Comparison of ENCODE assay signal across 8 mouse cellular contexts in genomic region chr11:50024833-50025720, GRCm38 (mm10). TPM values are rescaled to one million over a fixed set of nuclear protein-coding genes. Genes with fewer than 3 reads are reported as not detected.
DNase-seq lines count a peak whose midpoint lies in the region; ATAC-seq and TF ChIP-seq lines count a peak whose summit lies in the region.

Gene Rnf130 (plus strand): TSS chr11:50025346.

- no peaks in the 10 kb centered on the region for H3K9me3 ChIP-seq in embryonic facial prominence, embryonic 11.5 days (replicated peaks; ENCODE audit: control insufficient read depth, low read length)
- H3K9me3 ChIP-seq in intestine, postnatal 0 days (ENCODE audit: control insufficient read depth) = no peaks in the 10 kb centered on the region
- H3K9me3 ChIP-seq in midbrain, embryonic 10.5 days (replicated peaks) = no peaks in the 10 kb centered on the region

- peak within 1 kb of the TSS; percentile 66 for H3K4me2 ChIP-seq in embryonic facial prominence, embryonic 11.5 days (ENCODE audit: low read depth, low read length)
- H3K4me2 ChIP-seq in intestine, postnatal 0 days (replicated peaks; ENCODE audit: low read depth) = peak within 1 kb of the TSS; percentile 95

- WGBS in embryonic facial prominence, embryonic 11.5 days = under 1% methylated on average over 101 of the region's 129 CpGs
- under 1% methylated on average over 105 of the region's 129 CpGs for WGBS in intestine, postnatal 0 days
- WGBS in midbrain, embryonic 10.5 days = 2% methylated on average over 116 of the region's 129 CpGs

- peak; percentile 97 for DNase-seq in adrenal gland, postnatal 25 days
- peak; percentile 93 for DNase-seq in embryonic facial prominence, embryonic 11.5 days (ENCODE audit: low spot score)
- DNase-seq in left cerebral cortex, postnatal 36 days (ENCODE audit: low spot score in 2 of 2) = peak; percentile 97 to 98
- DNase-seq in midbrain, embryonic 10.5 days (ENCODE audit: low spot score) = peak; percentile 92
- DNase-seq in right cerebral cortex, postnatal 4 days = peak; percentile 95
- peak; percentile 93 for DNase-seq in yolk sac, embryonic 10.5 days (ENCODE audit: low spot score)

- H3K9ac ChIP-seq in embryonic facial prominence, embryonic 11.5 days (replicated peaks; ENCODE audit: low read length) = peak within 1 kb of the TSS; percentile 98
- H3K9ac ChIP-seq in intestine, postnatal 0 days (ENCODE audit: low read depth, low read length) = peak within 1 kb of the TSS; percentile 84

- H3K27ac ChIP-seq in embryonic facial prominence, embryonic 11.5 days (replicated peaks; ENCODE audit: low read depth, low read length) = peak within 1 kb of the TSS; percentile 75
- H3K27ac ChIP-seq in intestine, postnatal 0 days (ENCODE audit: low read depth, low read length) = peak within 1 kb of the TSS; percentile 85
- H3K27ac ChIP-seq in midbrain, embryonic 10.5 days (replicated peaks) = peak within 1 kb of the TSS; percentile 98

- no peak for TF ChIP-seq CTCF in intestine, postnatal 0 days (IDR thresholded peaks at IDR 0.05; ENCODE audit: low read depth)

- H3K36me3 ChIP-seq in embryonic facial prominence, embryonic 11.5 days (replicated peaks; ENCODE audit: control insufficient read depth, insufficient read depth, low read depth, low read length) = no peaks in the 10 kb centered on the region
- no peaks in the 10 kb centered on the region for H3K36me3 ChIP-seq in intestine, postnatal 0 days (ENCODE audit: control insufficient read depth, insufficient read depth)
- H3K36me3 ChIP-seq in midbrain, embryonic 10.5 days = no peaks in the 10 kb centered on the region

- peak; percentile 90 for ATAC-seq in embryonic facial prominence, embryonic 11.5 days (replicated peaks; ENCODE audit: insufficient number of reproducible peaks, low FRiP score, low TSS enrichment, low read depth)
- ATAC-seq in granulocyte monocyte progenitor cell, adult 5-6 weeks (replicated peaks; ENCODE audit: poor library complexity, severe bottlenecking) = peak; percentile 45
- peak; percentile 95 for ATAC-seq in intestine, postnatal 0 days

- peaks cover 3% of the 10 kb centered on the region; the same call in 1 of the 2 replicates for H3K4me1 ChIP-seq in embryonic facial prominence, embryonic 11.5 days (ENCODE audit: control insufficient read depth, insufficient read depth, low read length)
- 0 out of 2 replicates have a peak, but pooled peaks cover 2% of the 10 kb centered on the region for H3K4me1 ChIP-seq in intestine, postnatal 0 days (replicated peaks; ENCODE audit: control insufficient read depth, insufficient read depth, low read length)
- H3K4me1 ChIP-seq in midbrain, embryonic 10.5 days = peaks cover 39% of the 10 kb centered on the region

- intact Hi-C loops in left cerebral cortex, postnatal 36 days (cut with DNase I) = loop anchor here (5.0 kb wide), 3 partner anchors 62 to 107 kb away; partner anchors contain the start of gene Tbc1d9b

- H3K4me3 ChIP-seq in embryonic facial prominence, embryonic 11.5 days (ENCODE audit: low read depth, low read length) = peak within 1 kb of the TSS; percentile 96
- peak within 1 kb of the TSS; percentile 77 for H3K4me3 ChIP-seq in intestine, postnatal 0 days (ENCODE audit: low read depth, low read length)
- H3K4me3 ChIP-seq in midbrain, embryonic 10.5 days = peak within 1 kb of the TSS; percentile 89

- no peaks in the 10 kb centered on the region for H3K27me3 ChIP-seq in embryonic facial prominence, embryonic 11.5 days (ENCODE audit: control insufficient read depth, insufficient read depth, low read length)
- no peaks in the 10 kb centered on the region for H3K27me3 ChIP-seq in intestine, postnatal 0 days (replicated peaks; ENCODE audit: control insufficient read depth, insufficient read depth, low read length)
- H3K27me3 ChIP-seq in midbrain, embryonic 10.5 days (ENCODE audit: low read depth, poor library complexity, severe bottlenecking) = peaks cover 25% of the 10 kb centered on the region

RNA-seq across cellular contexts. Expression of gene Rnf130, which starts in this region (rescaled TPM):
- total RNA-seq in adrenal gland, postnatal 25 days (2021) = 71.7 and 83.7 TPM in 2 replicates
- 86.0 and 98.2 TPM in 2 replicates for polyA plus RNA-seq in embryonic facial prominence, embryonic 11.5 days (2014; fragmentation: Nextera tagmentation; extraction: Ambion mirVana)
- total RNA-seq in granulocyte monocyte progenitor cell, adult 5-6 weeks (2014; fragmentation: Nextera tagmentation) = 164 and 170 TPM in 2 replicates
- total RNA-seq in granulocyte monocyte progenitor cell, adult 5-6 weeks (2017) = 230 and 235 TPM in 2 replicates
- polyA plus RNA-seq in intestine, postnatal 0 days (2015; fragmentation: Nextera tagmentation; extraction: Ambion mirVana) = 46.5 and 52.2 TPM in 2 replicates
- total RNA-seq in left cerebral cortex, postnatal 36 days (2021) = 100 to 1,000 TPM; 104 to 105 TPM
- 60.5 and 64.4 TPM in 2 replicates for polyA plus RNA-seq in midbrain, embryonic 10.5 days (2016; fragmentation: Nextera tagmentation; extraction: Ambion mirVana)

Comparison
In these comparisons a context has a peak if more than half of its experiments do, and no peak if none do; other contexts are left out.
1. Peak in every context shown above with its lines: DNase-seq, ATAC-seq, H3K4me3 ChIP-seq and H3K27ac ChIP-seq.
2. ATAC-seq: peak in every context shown above with its lines; median percentile 95 in intestine, postnatal 0 days; 90 in embryonic facial prominence, embryonic 11.5 days; 45 in granulocyte monocyte progenitor cell, adult 5-6 weeks.